Mouse (Mus musculus): Measurements from ENCODE around the gene Calml3.

DNA sequence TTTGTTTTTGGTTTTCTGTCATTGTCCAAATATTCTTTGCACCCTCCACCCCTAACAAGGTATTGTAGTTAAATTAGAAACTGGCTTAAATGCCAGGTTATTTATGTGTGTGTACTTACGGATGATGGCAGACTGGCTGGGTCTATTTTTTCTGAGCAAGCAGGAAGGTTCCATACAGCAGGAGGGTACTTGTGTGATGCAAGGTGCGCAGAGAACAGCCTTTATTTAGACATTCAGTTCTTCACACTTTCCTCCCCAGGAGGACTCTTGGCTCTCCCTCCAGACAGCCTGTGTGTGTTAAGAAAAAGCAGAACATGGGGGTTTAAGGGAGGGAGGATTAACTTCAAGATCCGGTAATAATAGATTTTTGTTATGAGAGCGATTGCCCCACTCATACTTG is 38.3 kb downstream of the Calml3 start:
- no peak for TF ChIP-seq FLI1 (IDR thresholded peaks at IDR 0.05; ENCODE audit: low read length)
- no peak for TF ChIP-seq GATA1 (IDR thresholded peaks at IDR 0.05; ENCODE audit: borderline replicate concordance, low read length)

All from megakaryocyte, embryonic 14.5 days (primary cell).